Mouse (Mus musculus) heart, adult 8-10 months (tissue): ENCODE measurements around the gene Gm37240. TPM values are rescaled to one million over a fixed set of nuclear protein-coding genes. Genes with fewer than 3 reads are reported as not detected.
"Not testable (repeated sequence)": the region's sequence is repeated elsewhere in the genome, so short reads cannot be mapped to it uniquely, and the experiment has no call there.

Experiments used
- DNase-seq: peaks from one replicate; pipeline ENCODE4 v3.0.0; 2022; ENCODE audit warnings: low spot score
- total RNA-seq, 4 experiments: library from RNA; stranded (reverse); gene quantifications; 2 replicates each; pipeline ENCODE4 v1.2.4; 2022

The Gm37240 gene
- 10 to 100 TPM; 36.8 to 49.5 (median 39.2) TPM for total RNA-seq

DNA sequence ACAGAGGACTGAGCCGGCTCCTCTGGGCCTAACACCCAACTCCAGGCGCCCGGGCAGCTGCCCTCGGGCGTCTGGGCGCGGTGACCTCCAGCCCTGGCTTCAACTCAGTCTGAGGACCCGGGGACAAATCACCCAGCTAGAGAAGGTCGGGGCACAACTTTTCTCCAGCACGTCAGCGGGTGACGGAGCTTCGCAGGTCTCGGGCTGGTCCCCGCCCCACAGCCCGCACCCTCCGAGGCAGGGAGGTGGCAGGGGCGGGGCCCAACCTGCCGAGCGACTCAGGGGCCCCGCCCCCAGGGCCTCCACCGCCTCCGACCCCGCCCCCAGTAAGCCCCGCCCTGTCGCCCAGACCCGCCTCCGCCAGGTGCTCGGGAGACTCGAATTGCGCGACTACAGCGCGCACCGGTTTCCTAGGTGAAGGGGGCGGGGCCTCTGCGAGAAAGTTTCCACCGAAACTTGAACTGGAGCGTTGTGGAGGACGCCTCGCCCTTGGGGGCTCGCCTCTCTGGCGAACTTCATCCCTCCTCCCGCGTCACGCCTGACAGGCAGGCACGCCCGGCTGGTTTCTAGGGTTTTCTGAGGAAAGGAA, at the start of gene Gm37240, which contains the start of gene Glt28d2:
Gm37240 (minus strand) TSS at position 280 of the 589 bp plus-strand sequence.
Glt28d2 (minus strand) TSS at position 278 of the 589 bp plus-strand sequence.
- peak; percentile 80 for DNase-seq

DNA sequence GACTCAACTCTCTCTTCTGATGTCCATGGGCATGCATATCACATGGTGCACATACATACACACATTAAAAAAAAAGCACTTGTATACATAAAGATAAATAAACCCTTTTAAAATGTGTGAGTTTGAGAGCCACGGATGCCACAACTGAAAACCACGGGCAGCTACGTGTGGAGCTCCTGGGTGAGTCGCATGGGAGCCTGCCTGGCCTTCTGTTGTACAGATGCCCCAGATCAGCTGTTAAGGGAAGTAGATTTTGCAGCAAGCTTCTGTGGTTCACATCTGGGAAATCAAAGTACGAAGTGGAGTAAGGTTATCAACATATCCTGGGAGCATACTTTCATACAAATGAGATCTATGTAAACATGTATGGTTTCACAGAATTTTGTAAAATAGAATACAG, 46.3 kb upstream of the Gm37240 start:
- DNase-seq, result no peak

DNA sequence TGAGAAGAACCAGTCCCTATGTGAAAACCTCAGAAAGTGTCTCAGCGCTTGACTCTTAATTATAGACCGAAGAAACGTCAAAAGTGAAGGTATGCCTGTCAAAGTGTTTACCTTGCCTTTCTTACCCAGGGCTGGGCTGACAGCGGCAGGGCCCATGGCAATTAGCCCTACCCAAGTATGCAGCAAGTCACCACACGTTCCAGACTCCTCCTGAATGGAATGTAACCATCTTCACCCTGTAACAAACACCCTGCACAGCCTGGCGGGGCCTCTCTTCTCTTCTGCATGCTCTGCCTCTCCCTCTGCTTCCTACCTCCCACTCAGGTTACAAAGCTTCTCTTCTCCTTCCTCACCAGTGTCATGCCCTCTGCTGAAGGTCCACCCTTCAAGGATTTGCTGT, 44.5 kb upstream of the Gm37240 start:
- no peak for DNase-seq

DNA sequence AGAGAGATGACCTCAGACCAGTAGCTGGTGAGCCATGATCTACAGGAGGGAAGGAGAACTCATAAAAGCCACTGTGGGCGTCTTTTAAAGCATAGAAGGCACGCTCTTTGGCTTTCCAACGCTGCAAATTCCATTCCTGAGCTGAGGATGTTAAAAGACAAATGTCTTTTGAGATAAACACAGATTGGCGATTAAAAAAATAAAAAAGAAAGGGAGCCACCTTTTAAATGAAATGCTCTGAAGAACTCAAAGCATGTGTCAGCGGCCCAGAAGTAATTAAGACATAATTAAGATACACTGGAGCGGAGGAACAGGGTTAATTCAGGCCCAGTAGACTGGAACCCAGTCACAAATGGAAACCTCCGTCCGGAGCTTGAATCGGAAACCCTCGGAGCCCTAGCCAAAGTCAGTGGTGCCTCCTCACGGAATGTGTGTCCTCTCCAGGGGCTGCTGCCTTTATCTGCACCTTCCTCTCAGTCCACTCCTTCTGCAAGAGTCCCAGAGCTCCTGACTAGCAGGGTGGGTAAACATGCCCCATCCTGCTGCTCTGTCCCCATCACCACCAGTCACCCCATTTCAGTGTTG, 43.4 kb upstream of the Gm37240 start:
- DNase-seq, result no peak

DNA sequence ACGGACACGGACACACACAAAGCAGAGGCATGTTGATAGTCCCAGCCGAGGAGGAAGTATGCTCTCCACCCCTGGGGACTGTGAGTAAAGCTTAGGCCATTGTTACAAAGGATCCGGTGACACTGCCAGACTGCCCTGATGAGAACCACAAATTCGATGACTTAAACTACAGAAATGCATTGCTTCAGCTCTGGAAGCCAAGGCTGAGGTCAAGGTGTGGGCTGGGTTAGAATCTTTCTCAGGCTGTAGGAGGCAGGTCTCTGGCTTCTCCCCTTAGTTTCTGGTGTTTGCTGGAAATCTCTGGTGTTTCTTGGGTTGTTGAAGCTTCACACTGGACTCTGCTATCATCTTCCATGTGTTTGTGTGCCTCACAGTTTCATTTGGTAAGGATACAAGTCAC, 42.4 kb upstream of the Gm37240 start:
- peak; percentile 7 for DNase-seq

DNA sequence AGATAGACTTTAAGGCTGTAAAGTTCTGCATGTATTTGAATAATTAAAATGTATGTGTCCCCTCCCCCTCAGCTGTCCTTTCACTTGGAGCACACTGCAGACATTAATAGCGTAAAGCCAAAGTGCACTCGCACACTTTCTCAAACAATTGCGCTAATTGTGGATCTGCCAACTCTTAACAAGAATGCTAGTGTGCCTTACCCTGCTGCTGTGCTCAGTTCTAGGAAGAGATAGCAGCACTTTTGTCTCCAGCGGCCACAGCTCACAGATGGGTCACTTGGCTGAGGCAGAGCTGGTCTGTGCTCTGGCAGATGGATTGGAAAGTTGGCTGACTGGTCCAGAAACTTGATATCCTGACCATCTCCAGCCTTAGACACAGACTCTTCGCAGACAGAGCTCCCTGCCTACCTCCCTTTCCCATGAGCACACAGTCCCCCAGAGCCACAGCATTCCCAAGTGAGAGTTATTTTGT, 40.9 kb upstream of the Gm37240 start:
- no peak for DNase-seq

DNA sequence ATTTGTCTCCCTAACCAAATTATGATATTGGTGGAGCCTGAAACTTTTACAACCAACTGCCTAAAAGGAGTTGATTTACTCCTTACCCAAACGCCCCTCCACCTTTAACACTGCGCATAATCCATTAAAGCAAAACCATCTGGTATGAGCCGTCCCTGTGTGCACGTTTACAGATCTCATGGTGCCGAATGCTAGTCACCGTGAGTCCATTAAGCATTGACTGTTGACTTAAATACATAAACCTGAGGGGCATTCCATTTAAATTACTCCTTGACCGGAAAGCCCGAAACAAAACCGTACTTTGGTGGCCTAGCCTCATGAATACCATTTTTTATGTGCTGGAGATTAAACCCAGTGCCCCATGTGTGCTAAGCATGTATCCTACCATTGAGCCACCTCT, 40.0 kb upstream of the Gm37240 start:
- DNase-seq, result no peak

DNA sequence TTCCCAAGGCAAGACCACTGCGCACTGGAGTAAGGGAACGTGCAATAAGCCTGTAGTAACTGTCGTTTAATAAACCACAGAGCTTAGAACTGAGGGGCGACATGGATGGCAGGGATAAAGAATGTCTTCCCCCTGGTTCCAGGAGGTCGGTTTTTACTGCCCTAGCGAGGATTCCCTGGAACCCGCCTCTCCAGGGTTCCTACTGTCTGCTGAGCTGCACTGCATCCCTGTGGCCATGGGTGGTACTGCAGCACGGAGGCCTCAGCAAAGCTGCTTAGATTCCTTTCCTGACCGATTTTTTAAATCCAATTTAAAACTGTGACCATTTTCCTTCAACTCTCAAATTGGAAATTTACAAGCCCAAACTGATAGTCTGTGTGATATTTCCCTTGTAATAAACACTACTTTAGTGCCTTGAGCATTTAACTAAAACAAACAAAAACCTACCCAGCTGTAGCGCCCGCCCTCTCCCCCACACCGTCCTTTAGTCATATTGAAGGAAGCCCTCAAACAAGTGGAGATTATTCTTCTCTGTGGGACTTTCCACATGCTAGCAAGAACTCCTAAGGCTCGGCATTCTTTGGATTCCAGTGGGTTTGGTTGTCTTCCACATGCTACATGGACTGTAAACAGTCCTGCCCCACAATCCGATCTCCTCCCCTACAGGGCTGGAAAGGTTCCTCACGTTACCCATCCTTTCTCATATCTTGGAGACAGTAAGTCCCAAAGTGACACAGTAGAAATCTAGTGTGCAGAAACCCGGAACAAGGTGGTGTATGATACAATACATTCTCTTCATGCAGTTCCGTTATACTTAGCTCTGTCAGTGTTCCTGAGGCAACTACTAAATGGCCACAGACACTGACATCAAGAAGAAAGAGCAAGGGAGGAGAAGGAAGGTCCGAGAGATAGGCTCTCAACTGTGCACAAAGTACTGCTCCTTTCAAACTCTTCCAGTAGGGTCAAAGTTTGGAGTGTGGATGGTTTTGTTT, 36.9 kb upstream of the Gm37240 start:
- DNase-seq, result peak; percentile 77

DNA sequence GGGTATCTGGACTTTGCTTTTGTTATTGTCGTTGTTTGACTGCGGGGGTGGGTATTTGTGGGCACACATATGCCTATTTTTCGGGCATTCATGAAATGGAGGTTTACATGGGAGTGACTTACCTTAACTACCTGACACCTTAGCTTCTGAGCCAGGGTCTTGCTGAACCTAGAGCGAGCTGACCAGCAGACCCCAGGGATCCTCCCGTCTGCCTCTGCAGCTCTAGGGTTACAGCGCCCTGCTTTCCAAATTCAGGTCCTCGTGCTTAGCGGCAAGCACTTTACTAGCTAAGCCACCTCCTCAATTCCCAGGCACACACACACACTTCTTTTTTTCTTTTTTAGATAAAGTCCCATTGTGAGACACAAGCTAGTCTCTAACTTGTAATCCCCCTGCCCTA, 36.0 kb upstream of the Gm37240 start:
- no peak for DNase-seq

DNA sequence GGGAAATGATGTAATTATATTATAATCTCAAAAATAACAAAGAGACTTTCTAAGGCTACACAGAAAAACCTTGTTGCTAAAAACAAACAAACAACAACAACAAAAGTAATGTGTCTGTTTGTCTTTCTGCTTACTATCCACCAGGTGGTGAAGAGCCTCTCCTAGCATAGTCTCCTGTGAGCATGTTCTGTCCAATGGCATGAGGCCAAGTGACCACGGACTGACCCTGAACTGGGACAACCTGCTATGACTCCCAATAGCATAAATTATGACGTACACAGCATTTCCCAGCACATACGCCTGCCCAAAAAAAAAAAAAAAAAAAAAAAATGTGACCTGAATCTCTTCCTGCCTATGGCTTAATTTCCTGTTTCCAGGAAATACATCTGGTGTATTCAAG, 35.0 kb upstream of the Gm37240 start:
- peak; percentile 24 for DNase-seq

DNA sequence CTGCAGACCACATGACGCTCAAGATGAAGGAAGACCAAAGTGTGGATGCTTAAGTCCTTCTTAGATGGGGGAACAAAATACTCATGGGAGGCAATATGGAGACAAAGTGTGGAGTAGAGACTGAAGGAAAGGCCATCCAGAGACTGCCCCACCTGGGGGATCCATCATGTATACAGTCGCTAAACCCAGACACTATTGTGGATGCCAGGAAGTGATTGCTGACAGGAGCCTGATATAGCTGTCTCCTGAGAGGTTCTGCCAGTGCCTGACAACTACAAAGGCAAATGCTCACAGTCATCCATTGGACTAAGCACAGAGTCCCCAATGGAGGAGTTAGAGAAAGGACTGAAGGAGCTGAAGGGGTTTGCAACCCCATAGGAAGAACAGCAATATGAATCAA, 33.4 kb upstream of the Gm37240 start:
- not testable (repeated sequence) for DNase-seq

DNA sequence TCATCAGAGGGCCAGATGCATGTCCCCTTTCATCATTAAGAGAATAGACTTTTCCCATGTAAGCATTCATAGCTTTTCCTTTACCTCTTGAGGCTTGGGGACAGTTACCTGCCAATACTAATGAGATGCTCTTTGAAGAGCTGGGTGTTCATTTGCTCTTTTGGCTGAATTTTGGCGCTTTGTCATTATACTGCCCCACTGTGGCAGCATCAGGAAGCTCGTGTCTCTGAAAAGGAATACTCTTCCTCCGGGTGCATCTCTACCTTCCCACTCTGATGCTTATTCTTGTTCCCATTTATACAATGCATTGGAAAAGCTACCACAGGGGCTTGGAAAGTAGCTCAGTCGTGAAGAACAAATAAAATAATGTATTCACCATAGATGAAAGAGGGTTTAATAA, 30.3 kb upstream of the Gm37240 start:
- peak; percentile 27 for DNase-seq

DNA sequence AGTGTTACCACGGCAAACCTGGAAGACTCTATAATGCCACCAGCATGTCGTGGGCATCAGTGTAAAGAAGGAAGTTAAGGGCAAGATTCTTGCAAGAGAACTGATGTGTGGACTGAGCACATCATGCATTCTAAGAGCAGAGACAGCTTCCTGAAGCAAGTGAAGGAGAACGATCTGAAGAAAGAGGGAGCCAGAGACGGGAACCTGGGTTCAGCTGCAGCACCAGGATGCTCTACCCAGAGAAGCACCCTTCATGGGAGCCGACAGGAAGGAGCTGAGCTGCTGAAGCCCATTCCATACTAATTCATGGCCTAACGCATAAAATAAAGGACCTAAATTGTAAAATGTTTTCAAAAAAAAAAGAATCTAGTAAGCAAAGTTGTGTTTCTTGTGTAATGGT, 27.5 kb upstream of the Gm37240 start:
- DNase-seq, result no peak

DNA sequence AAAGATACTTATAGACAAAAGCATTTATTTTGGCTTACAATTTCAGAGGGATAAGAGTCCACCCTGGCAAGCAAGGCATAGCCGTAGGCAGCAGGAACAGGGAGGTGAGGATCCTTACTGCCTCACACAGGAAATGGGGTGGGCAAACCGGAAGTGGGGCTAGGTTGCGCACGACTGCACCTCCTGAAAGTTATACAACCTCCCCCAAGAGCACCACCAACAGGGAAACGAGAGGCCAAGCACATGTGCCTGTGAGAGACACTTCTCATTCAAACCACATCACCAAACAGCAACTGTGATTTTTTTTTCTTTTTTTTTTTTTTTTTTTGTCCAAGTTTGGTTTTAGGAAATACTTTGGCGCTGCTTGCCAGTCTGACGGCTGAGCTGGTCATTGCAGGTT, 19.8 kb upstream of the Gm37240 start:
- no peak for DNase-seq

DNA sequence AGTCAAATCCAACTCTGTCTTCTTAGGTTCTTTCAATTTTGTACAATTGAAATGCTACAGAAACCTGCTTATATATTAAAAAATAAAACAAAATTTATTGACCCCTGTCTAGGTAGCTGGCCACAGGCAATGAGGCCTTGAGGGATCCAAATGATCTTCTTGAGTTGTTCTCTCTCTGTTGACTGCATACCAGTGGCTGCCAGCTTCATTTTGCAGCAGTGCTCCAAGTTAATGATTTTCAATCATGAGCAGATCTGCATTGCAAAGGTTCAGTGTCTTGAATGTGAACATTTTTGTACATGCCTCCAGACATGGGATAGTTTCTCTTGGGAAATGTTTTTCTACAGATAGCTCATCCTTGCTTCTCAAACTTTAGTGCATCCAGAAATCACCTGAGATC, 17.1 kb upstream of the Gm37240 start:
- no peak for DNase-seq

DNA sequence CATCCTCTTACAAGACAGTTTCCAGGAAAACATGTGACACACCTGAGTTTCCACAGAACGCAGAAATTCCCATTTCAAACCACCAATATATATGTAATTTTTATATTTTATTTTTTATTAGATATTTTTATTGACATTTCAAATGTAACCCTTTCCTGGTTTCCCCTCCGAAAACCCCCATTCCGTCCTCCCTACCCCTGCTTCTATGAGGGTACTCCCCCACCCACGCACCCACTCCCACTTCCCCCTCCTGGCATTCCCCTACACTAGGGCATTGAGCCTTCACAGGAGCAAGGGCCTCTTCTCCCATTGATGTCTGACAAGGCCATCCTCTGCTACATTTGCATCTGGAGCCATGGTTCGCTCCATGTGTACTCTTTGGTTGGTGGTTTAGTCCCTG, 7.7 kb upstream of the Gm37240 start:
- DNase-seq, result no peak

DNA sequence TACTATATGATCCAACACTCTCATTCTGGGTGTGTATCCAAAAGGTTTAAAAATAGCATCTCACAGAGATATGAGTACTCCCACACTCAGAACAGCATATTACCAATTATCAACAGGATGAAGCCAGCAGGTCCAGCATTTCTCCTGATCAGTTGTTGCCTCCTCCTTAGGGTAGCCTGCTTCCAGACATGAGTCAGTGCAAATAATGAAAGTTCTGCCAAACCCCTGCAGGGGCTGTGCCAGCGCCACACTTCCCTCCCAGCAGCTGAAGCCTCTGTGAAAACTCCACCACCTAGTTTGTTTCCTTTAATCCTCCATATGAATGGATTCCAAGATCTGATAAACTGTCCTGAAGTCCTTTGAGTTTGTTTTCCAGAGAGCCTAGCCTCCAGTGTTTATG, 4.3 kb upstream of the Gm37240 start:
- DNase-seq, result no peak

DNA sequence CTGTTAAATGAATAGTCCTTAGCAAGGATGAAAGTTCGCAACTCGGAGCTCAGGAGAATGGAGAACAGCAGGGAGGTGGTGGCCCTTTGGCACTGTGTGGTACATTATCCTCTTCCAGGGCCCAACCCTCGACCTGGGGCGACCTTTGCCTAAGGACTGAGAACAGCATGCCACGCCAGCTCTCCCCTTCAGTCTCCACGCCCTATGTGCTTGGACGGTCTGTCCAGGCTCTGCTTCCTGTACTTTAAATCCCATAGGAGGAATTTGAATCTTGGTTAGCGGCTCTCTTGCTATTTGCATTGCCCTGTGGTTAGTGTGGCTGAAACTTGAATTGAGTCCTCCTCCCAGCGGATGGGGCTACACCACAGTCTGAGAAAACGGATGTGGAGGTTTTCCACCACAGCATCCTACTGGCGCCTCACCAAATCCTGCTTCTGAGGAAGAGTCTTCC, 928 bp upstream of the Gm37240 start:
- DNase-seq, result peak; percentile 75

DNA sequence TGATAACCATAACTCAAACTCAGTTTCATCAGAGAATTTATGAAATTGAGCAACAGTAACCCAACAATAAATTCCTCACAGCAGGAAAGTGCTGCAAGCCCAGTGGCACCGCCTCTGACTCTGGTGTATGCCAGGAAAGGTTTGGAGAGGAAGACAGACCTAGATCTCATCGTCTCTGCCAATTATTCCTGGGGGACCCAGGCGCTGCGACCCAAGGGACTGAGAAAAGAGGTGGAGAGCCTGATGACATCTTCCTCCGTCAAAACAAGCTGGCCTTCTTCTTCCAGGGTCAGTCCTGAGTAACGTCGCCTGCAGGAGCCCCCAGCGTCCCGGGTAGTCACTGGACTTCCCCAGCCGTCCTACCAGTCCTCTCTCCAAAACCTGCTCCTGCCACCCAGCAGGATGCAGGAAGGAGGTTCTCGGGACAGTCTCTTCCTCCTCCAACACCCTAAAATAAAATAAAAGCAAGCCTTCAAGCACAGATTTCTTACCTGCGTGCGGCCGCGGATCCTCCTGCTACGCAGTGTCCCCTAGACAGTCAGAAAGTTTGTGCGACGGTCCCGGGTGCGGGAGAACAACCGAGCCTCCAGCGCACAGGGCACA, 581 bp downstream of the Gm37240 start:
- peak; percentile 35 for DNase-seq

DNA sequence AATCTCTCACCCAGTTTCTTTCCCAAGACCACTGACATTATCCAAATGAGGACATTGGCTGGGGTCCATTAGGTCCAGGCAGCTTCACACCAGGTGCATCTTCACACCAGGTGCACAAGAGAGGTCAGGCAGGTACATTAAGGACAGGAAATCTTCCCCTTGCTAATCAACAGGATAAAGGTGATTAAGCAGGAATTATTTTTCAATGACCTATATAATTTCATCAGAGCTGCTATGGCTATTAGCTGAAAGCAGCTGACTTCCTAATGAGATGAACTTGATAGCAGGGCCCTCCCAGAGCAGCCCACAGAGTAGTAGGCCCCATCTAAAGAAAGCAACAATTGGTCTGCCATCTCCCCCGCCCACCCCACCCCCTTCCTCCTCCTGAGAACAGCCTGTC, 1.4 kb downstream of the Gm37240 start:
- no peak for DNase-seq

DNA sequence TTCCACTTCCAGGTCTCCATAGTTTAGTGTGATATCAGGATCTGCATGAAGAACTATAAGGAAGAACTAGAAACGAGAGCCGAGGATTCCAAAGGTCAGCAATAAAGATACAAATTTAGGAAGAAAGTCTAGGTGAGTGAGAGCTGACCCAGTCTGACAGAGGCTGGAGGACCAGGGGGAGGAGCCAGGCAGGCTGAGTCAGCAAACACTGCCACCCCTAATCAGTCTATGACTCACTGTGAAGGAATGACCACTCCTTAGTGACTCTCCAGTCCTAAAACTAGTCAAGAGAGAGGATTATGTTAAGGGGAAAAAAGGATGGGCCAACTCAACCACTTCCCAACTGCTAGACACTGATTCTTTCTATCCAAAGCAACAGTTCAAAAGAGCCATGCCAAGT, 6.6 kb downstream of the Gm37240 start:
- DNase-seq, result no peak

DNA sequence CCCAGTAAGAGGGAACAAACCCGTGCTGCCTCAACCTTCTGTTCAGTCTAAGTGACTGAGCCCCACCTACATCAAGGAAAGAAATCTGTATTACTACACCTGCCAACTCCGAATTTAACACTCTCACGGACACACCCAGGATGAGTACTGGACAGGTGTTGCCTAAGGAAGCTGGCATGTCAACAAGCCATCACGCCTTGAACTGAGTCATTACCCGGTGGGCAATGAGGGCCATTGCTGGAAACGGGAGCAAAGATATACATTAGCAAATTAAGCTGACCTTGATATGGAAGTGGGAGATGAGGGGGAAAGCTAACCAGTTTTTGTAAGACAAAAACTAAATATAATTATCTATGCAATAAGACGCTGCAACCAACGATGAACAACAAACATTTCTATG, 7.2 kb downstream of the Gm37240 start:
- no peak for DNase-seq
